Mouse (Mus musculus) lung, adult 2 months (tissue): ENCODE results near the gene Fat1.

Experiments used
- CTCF ChIP-seq: fragments of 200-500 bp; IDR thresholded peaks from 2 replicates; pipeline ENCODE4 v1.5.1; 2011; ENCODE audit warnings: mild to moderate bottlenecking, low read length, control low read depth; ENCODE audit not compliant: insufficient read depth
- POLR2A ChIP-seq: fragments of 200-500 bp; IDR thresholded peaks from 2 replicates; pipeline ENCODE4 v1.6.1; 2011; ENCODE audit warnings: low read depth, mild to moderate bottlenecking, control low read depth, low read length, borderline replicate concordance; ENCODE audit errors: extremely low read depth

DNA sequence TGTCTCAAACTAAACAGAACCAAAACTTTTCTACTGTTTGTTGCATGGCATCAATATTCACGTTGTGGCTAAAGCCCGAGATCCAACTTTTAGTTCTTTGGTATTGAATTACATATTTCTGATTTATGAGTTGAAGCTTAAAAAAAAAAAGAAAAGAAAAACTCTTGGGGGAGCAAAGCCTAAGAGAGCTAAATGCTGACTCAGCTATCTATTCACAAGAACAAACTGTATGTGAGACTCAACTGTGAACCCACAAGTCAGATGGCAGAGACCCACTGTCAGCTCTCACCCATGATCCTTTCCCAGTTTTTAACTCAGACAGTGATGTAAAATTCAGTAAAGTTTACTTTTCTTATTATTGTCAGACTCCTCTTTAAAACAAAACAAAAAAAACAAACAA, 124.8 kb downstream of the Fat1 start:
- no peak for TF ChIP-seq CTCF
- no peak for TF ChIP-seq POLR2A
